Mouse (Mus musculus) olfactory bulb, adult 2 months (tissue): ENCODE data around the gene Gmeb1.

ENCODE experiments used
- CTCF ChIP-seq: fragments of 200-500 bp; IDR thresholded peaks from 2 replicates; pipeline ENCODE4 v1.5.1; 2012; ENCODE audit warnings: low read depth, mild to moderate bottlenecking, low read length, moderate library complexity; ENCODE audit not compliant: insufficient read depth
- POLR2A ChIP-seq: fragments of 200-500 bp; IDR thresholded peaks from 2 replicates; pipeline ENCODE4 v1.6.1; 2012; ENCODE audit warnings: mild to moderate bottlenecking, low read depth, low read length, moderate library complexity; ENCODE audit not compliant: insufficient read depth

DNA sequence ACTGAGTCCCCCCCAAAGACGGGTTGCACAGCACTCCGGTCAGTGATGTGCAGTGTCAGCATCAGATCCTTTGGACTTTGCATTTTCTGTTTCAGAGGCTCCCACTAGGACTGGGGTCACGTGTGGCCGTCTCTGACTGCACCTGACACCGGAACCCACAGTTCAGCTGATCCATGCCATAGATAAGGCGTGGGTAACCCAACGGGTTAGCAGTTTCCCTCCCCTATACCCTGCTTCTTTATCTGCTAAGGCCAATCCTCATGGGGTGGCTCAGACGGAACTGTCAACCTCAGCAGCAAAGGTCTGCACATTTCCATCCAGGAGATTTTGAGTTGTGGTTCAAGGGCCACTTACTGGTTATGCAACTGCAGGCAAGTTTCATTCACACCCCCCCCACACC, 43.9 kb upstream of the Gmeb1 start:
- TF ChIP-seq POLR2A: no peak
- no peak for TF ChIP-seq CTCF
